Mouse (Mus musculus) neural tube, embryonic 15.5 days (tissue): ENCODE data around the gene Phf21a. TPM values are rescaled to one million over a fixed set of nuclear protein-coding genes. Genes with fewer than 3 reads are reported as not detected.

ENCODE experiments used
- ATAC-seq: fragments of 200-750 bp; cut with Nextera tagmentation; 2 replicates; pipeline ENCODE4 v1.8.0; 2017; ENCODE audit warnings: mild to moderate bottlenecking, moderate TSS enrichment, moderate library complexity; ENCODE audit not compliant: low FRiP score
- H3K27ac ChIP-seq: fragments of 300-500 bp; sonication (generic); replicated peaks from 2 replicates; pipeline ENCODE4 v1.5.1; 2015; ENCODE audit warnings: mild to moderate bottlenecking, inconsistent platforms
- H3K27me3 ChIP-seq: fragments of 300-500 bp; sonication (generic); replicated peaks from 2 replicates; pipeline ENCODE4 v1.6.1; 2015; ENCODE audit warnings: inconsistent platforms
- H3K36me3 ChIP-seq: fragments of 300-500 bp; sonication (generic); 2 replicates; pipeline ENCODE4 v1.6.1; 2015; ENCODE audit warnings: inconsistent platforms
- H3K4me1 ChIP-seq: fragments of 300-500 bp; sonication (generic); 2 replicates; pipeline ENCODE4 v1.6.1; 2015; ENCODE audit warnings: inconsistent platforms
- H3K4me2 ChIP-seq: fragments of 300-500 bp; sonication (generic); 2 replicates; pipeline ENCODE4 v1.6.1; 2015; ENCODE audit warnings: inconsistent platforms, mild to moderate bottlenecking, moderate library complexity
- H3K4me3 ChIP-seq: fragments of 300-500 bp; sonication (generic); replicated peaks from 2 replicates; pipeline ENCODE4 v1.5.1; 2015; ENCODE audit warnings: mild to moderate bottlenecking, inconsistent platforms
- H3K9ac ChIP-seq: fragments of 300-500 bp; sonication (generic); replicated peaks from 2 replicates; pipeline ENCODE4 v1.6.1; 2015; ENCODE audit warnings: mild to moderate bottlenecking, inconsistent platforms
- H3K9me3 ChIP-seq: fragments of 300-500 bp; sonication (generic); replicated peaks from 2 replicates; pipeline ENCODE4 v1.6.1; 2016; ENCODE audit warnings: inconsistent platforms
- WGBS: fragments of 180-500 bp; shearing (Covaris S2); methylation state at CpG from one replicate; pipeline ENCODE4 v1.1.7; 2015; ENCODE audit warnings: mixed read lengths; 5-methylcytosine and 5-hydroxymethylcytosine counted together
- polyA plus RNA-seq: library from polyadenylated mRNA; unstranded; fragments of >200 nt; fragmentation: Nextera tagmentation; extraction: Ambion mirVana; gene quantifications from 2 replicates; pipeline ENCODE4 v1.2.1, GENCODE M21; 2015

Phf21a gene
- polyA plus RNA-seq, 1 experiment from 2014 or later: 27.8 TPM

GRCm38 (mm10) chr2:92273101-92273801 lies 180.3 kb downstream of the Phf21a start:
- H3K4me2 ChIP-seq: no peak overlapping the region
- H3K36me3 ChIP-seq: peaks cover 5% of the 10 kb centered on the region; the same call in 1 of the 2 replicates
- no peaks in the 10 kb centered on the region for H3K9me3 ChIP-seq
- H3K27me3 ChIP-seq: no peaks in the 10 kb centered on the region
- 71% methylated on average over 6 of the region's 6 CpGs for WGBS
- ATAC-seq: no peak
- peaks cover 6% of the 10 kb centered on the region for H3K4me1 ChIP-seq
- H3K9ac ChIP-seq: no peak overlapping the region
- H3K4me3 ChIP-seq: no peak overlapping the region
- 0 out of 2 replicates have a peak overlapping the region, but pooled peaks have one; percentile 33 for H3K27ac ChIP-seq

- Histone ChIP-seq H3K4me1 (peaks cover 11% of the 10 kb centered on the region), H3K27ac (0 out of 2 replicates have a peak overlapping the region, but pooled peaks have one; percentile 33), H3K4me2 (no peak overlapping the region), H3K9me3 (no peaks in the 10 kb centered on the region), H3K4me3 (no peak overlapping the region), H3K9ac (no peak overlapping the region), H3K36me3 (peaks cover 5% of the 10 kb centered on the region; the same call in 1 of the 2 replicates), H3K27me3 (no peaks in the 10 kb centered on the region)
- 87% methylated on average over 4 of the region's 4 CpGs for WGBS
- ATAC-seq: no peak
Measured at GRCm38 (mm10) chr2:92273802-92274183, 180.9 kb downstream of the Phf21a start.

GRCm38 (mm10) chr2:92277787-92278186 lies 184.9 kb downstream of the Phf21a start:
- 69% methylated on average over 3 of the region's 3 CpGs for WGBS
- peak overlapping the region; percentile 76 for H3K27ac ChIP-seq
- H3K4me2 ChIP-seq: no peak overlapping the region
- ATAC-seq: no peak
- no peaks in the 10 kb centered on the region for H3K9me3 ChIP-seq
- no peaks in the 10 kb centered on the region for H3K27me3 ChIP-seq
- H3K4me1 ChIP-seq: peaks cover 25% of the 10 kb centered on the region
- H3K4me3 ChIP-seq: no peak overlapping the region
- H3K36me3 ChIP-seq: no peaks in the 10 kb centered on the region
- no peak overlapping the region; the same call in 1 of the 2 replicates for H3K9ac ChIP-seq

- no peak overlapping the region for H3K4me2 ChIP-seq
Measured at GRCm38 (mm10) chr2:92278663-92279062, 185.7 kb downstream of the Phf21a start.

GRCm38 (mm10) chr2:92279398-92279797 lies 186.5 kb downstream of the Phf21a start:
- 42% methylated on average over 6 of the region's 6 CpGs for WGBS
- no peaks in the 10 kb centered on the region for H3K9me3 ChIP-seq
- peak; percentile 84 for ATAC-seq
- no peaks in the 10 kb centered on the region for H3K36me3 ChIP-seq
- peak overlapping the region; percentile 76 for H3K27ac ChIP-seq
- H3K4me3 ChIP-seq: no peak overlapping the region
- peaks cover 22% of the 10 kb centered on the region for H3K4me1 ChIP-seq
- H3K27me3 ChIP-seq: no peaks in the 10 kb centered on the region
- 0 out of 2 replicates have a peak overlapping the region, but pooled peaks have one; percentile 2 for H3K4me2 ChIP-seq
- no peak overlapping the region for H3K9ac ChIP-seq

More at GRCm38 (mm10) chr2:92278663-92279062, 185.7 kb downstream of the Phf21a start:
- Histone ChIP-seq H3K4me3 (no peak overlapping the region), H3K27ac (peak overlapping the region; percentile 76), H3K9ac (no peak overlapping the region), H3K36me3 (no peaks in the 10 kb centered on the region), H3K9me3 (no peaks in the 10 kb centered on the region), H3K27me3 (no peaks in the 10 kb centered on the region), H3K4me1 (peaks cover 22% of the 10 kb centered on the region)
- 49% methylated on average over 7 of the region's 7 CpGs for WGBS
- ATAC-seq: peak; percentile 63; the same call in 1 of the 2 replicates

GRCm38 (mm10) chr2:92285597-92285996 lies 192.7 kb downstream of the Phf21a start:
- 28% methylated on average over 5 of the region's 5 CpGs for WGBS
- Histone ChIP-seq H3K9ac (no peak overlapping the region), H3K27ac (no peak overlapping the region), H3K9me3 (no peaks in the 10 kb centered on the region), H3K36me3 (no peaks in the 10 kb centered on the region), H3K4me1 (0 out of 2 replicates have a peak, but pooled peaks cover 7% of the 10 kb centered on the region), H3K4me3 (no peak overlapping the region), H3K4me2 (no peak overlapping the region), H3K27me3 (no peaks in the 10 kb centered on the region)
- ATAC-seq: no peak

- Histone ChIP-seq H3K9ac (no peak overlapping the region), H3K27ac (no peak overlapping the region), H3K9me3 (no peaks in the 10 kb centered on the region), H3K4me3 (no peak overlapping the region), H3K27me3 (no peaks in the 10 kb centered on the region), H3K4me2 (no peak overlapping the region), H3K36me3 (no peaks in the 10 kb centered on the region), H3K4me1 (0 out of 2 replicates have a peak, but pooled peaks cover 7% of the 10 kb centered on the region)
- ATAC-seq: no peak
- 90% methylated on average over 3 of the region's 3 CpGs for WGBS
Measured at GRCm38 (mm10) chr2:92289335-92289734, 196.4 kb downstream of the Phf21a start.

GRCm38 (mm10) chr2:92291526-92291925 lies 198.6 kb downstream of the Phf21a start:
- Histone ChIP-seq H3K36me3 (no peaks in the 10 kb centered on the region), H3K9ac (no peak overlapping the region), H3K27me3 (no peaks in the 10 kb centered on the region), H3K27ac (no peak overlapping the region), H3K4me3 (no peak overlapping the region), H3K9me3 (no peaks in the 10 kb centered on the region), H3K4me1 (no peaks in the 10 kb centered on the region), H3K4me2 (no peak overlapping the region)
- 94% methylated on average over 3 of the region's 3 CpGs for WGBS
- ATAC-seq: no peak

GRCm38 (mm10) chr2:92296402-92296801 lies 203.5 kb downstream of the Phf21a start:
- no peak for ATAC-seq
- WGBS: 7% methylated on average over 6 of the region's 6 CpGs

GRCm38 (mm10) chr2:92299896-92300295 lies 207.0 kb downstream of the Phf21a start:
- Histone ChIP-seq H3K4me3 (no peak overlapping the region), H3K9ac (no peak overlapping the region), H3K27ac (no peak overlapping the region), H3K4me1 (peaks cover 8% of the 10 kb centered on the region; the same call in 1 of the 2 replicates), H3K36me3 (no peaks in the 10 kb centered on the region), H3K27me3 (no peaks in the 10 kb centered on the region), H3K9me3 (no peaks in the 10 kb centered on the region), H3K4me2 (no peak overlapping the region)
- 63% methylated on average over 10 of the region's 10 CpGs for WGBS
- no peak for ATAC-seq

More at GRCm38 (mm10) chr2:92296402-92296801, 203.5 kb downstream of the Phf21a start:
- H3K4me1 ChIP-seq: 0 out of 2 replicates have a peak, but pooled peaks cover 3% of the 10 kb centered on the region
- H3K4me2 ChIP-seq: no peak overlapping the region
- no peak overlapping the region for H3K27ac ChIP-seq
- H3K27me3 ChIP-seq: no peaks in the 10 kb centered on the region
- no peak overlapping the region for H3K4me3 ChIP-seq
- no peak overlapping the region for H3K9ac ChIP-seq
- H3K9me3 ChIP-seq: no peaks in the 10 kb centered on the region
- no peaks in the 10 kb centered on the region for H3K36me3 ChIP-seq

GRCm38 (mm10) chr2:92301849-92302607 lies 209.1 kb downstream of the Phf21a start:
- Histone ChIP-seq H3K9ac (no peak overlapping the region), H3K4me2 (no peak overlapping the region), H3K27ac (peak overlapping the region; percentile 41; the same call in 1 of the 2 replicates), H3K27me3 (no peaks in the 10 kb centered on the region), H3K36me3 (no peaks in the 10 kb centered on the region), H3K9me3 (no peaks in the 10 kb centered on the region), H3K4me3 (no peak overlapping the region), H3K4me1 (peaks cover 16% of the 10 kb centered on the region)
- no peak for ATAC-seq
- WGBS: 43% methylated on average over 5 of the region's 5 CpGs
